Mouse (Mus musculus): ENCODE data around the gene Wfdc9.

The Wfdc9 gene

GRCm38 (mm10) chr2:164656483-164656882 lies at the start of gene Wfdc9:
Gene Wfdc9, minus strand, starts transcription at chr2:164656583.
- in situ Hi-C loops (cut with MboI, MseI) = no loop called here

- in situ Hi-C loops (cut with MboI, MseI) = no loop called here
Measured at GRCm38 (mm10) chr2:164705991-164706390, 49.6 kb upstream of the Wfdc9 start.

- in situ Hi-C loops (cut with MboI, MseI) = no loop called here
Measured at GRCm38 (mm10) chr2:164705328-164705727, 48.9 kb upstream of the Wfdc9 start.

GRCm38 (mm10) chr2:164704235-164704634 lies 47.9 kb upstream of the Wfdc9 start:
- in situ Hi-C loops (cut with MboI, MseI) = no loop called here

- in situ Hi-C loops (cut with MboI, MseI) = no loop called here
Measured at GRCm38 (mm10) chr2:164701761-164702160, 45.4 kb upstream of the Wfdc9 start.

GRCm38 (mm10) chr2:164700959-164701358 lies 44.6 kb upstream of the Wfdc9 start:
- in situ Hi-C loops (cut with MboI, MseI) = no loop called here

- in situ Hi-C loops (cut with MboI, MseI) = no loop called here
Measured at GRCm38 (mm10) chr2:164698201-164698600, 41.8 kb upstream of the Wfdc9 start, which contains the start of gene Spint4. Gene Spint4, plus strand, starts transcription at chr2:164698501.

- in situ Hi-C loops (cut with MboI, MseI) = no loop called here
Measured at GRCm38 (mm10) chr2:164684807-164685206, 28.4 kb upstream of the Wfdc9 start, which contains the start of gene Wfdc13. Gene Wfdc13, plus strand, starts transcription at chr2:164685107.

- in situ Hi-C loops (cut with MboI, MseI) = no loop called here
Measured at GRCm38 (mm10) chr2:164679906-164680305, 23.5 kb upstream of the Wfdc9 start.

- in situ Hi-C loops (cut with MboI, MseI) = no loop called here
Measured at GRCm38 (mm10) chr2:164678848-164679625, 22.7 kb upstream of the Wfdc9 start.

- in situ Hi-C loops (cut with MboI, MseI) = no loop called here
Measured at GRCm38 (mm10) chr2:164676916-164677685, 20.7 kb upstream of the Wfdc9 start.

GRCm38 (mm10) chr2:164676103-164676502 lies 19.7 kb upstream of the Wfdc9 start:
- in situ Hi-C loops (cut with MboI, MseI) = no loop called here

GRCm38 (mm10) chr2:164673987-164674386 lies 17.6 kb upstream of the Wfdc9 start, which contains the start of gene Wfdc11:
Gene Wfdc11, minus strand, starts transcription at chr2:164674087.
- in situ Hi-C loops (cut with MboI, MseI) = no loop called here

- in situ Hi-C loops (cut with MboI, MseI) = no loop called here
Measured at GRCm38 (mm10) chr2:164670938-164671337, 14.6 kb upstream of the Wfdc9 start.

- in situ Hi-C loops (cut with MboI, MseI) = no loop called here
Measured at GRCm38 (mm10) chr2:164670261-164670660, 13.9 kb upstream of the Wfdc9 start.

GRCm38 (mm10) chr2:164664851-164665250 lies 8.5 kb upstream of the Wfdc9 start:
- in situ Hi-C loops (cut with MboI, MseI) = loop anchor here (10.0 kb wide), 1 partner anchor 1470 kb away; no protein-coding TSS in a partner anchor

- in situ Hi-C loops (cut with MboI, MseI) = no loop called here
Measured at GRCm38 (mm10) chr2:164655858-164656257, 525 bp downstream of the Wfdc9 start, which contains the start of gene Wfdc10. Gene Wfdc10, plus strand, starts transcription at chr2:164656046.

GRCm38 (mm10) chr2:164641881-164642673 lies 14.3 kb downstream of the Wfdc9 start:
- in situ Hi-C loops (cut with MboI, MseI) = loop anchor here (10.0 kb wide), 1 partner anchor 343 kb away; no protein-coding TSS in a partner anchor

GRCm38 (mm10) chr2:164641129-164641528 lies 15.3 kb downstream of the Wfdc9 start:
- in situ Hi-C loops (cut with MboI, MseI) = loop anchor here (10.0 kb wide), 1 partner anchor 344 kb away; no protein-coding TSS in a partner anchor

- in situ Hi-C loops (cut with MboI, MseI) = no loop called here
Measured at GRCm38 (mm10) chr2:164638696-164639095, 17.7 kb downstream of the Wfdc9 start, which contains the start of gene Wfdc16. Gene Wfdc16, minus strand, starts transcription at chr2:164638796.

- in situ Hi-C loops (cut with MboI, MseI) = no loop called here
Measured at GRCm38 (mm10) chr2:164635266-164635665, 21.1 kb downstream of the Wfdc9 start.

Data from T-helper 2 cell (primary cell).